Mouse (Mus musculus) hindbrain, embryonic 10.5 days (tissue): ENCODE measurements around the gene Vmn1r56. TPM values are rescaled to one million over a fixed set of nuclear protein-coding genes. Genes with fewer than 3 reads are reported as not detected.
"Not testable (repeated sequence)": the region's sequence is repeated elsewhere in the genome, so short reads cannot be mapped to it uniquely, and the experiment has no call there.

Experiments used
- DNase-seq: peaks from one replicate; pipeline ENCODE4 v3.0.0-alpha.2; 2017; ENCODE audit warnings: low spot score
- H3K27ac ChIP-seq: fragments of 300-500 bp; sonication (generic); 2 replicates; pipeline ENCODE4 v1.5.1; 2016; ENCODE audit warnings: mild to moderate bottlenecking, moderate library complexity
- H3K27me3 ChIP-seq: fragments of 300-500 bp; sonication (generic); 2 replicates; pipeline ENCODE4 v1.6.1; 2016; ENCODE audit warnings: mild to moderate bottlenecking; ENCODE audit not compliant: poor library complexity, insufficient read depth, severe bottlenecking
- H3K36me3 ChIP-seq: fragments of 300-500 bp; sonication (generic); 2 replicates; pipeline ENCODE4 v1.6.1; 2016; ENCODE audit warnings: mild to moderate bottlenecking, moderate library complexity
- H3K4me1 ChIP-seq: fragments of 300-500 bp; sonication (generic); replicated peaks from 2 replicates; pipeline ENCODE4 v1.6.1; 2016; ENCODE audit warnings: mild to moderate bottlenecking
- H3K4me3 ChIP-seq: fragments of 300-500 bp; sonication (generic); 2 replicates; pipeline ENCODE4 v1.5.1; 2016; ENCODE audit warnings: mild to moderate bottlenecking, moderate library complexity
- H3K9me3 ChIP-seq: fragments of 300-500 bp; sonication (generic); 2 replicates; pipeline ENCODE4 v1.6.1; 2016; ENCODE audit warnings: mild to moderate bottlenecking, moderate library complexity
- WGBS: fragments of 180-500 bp; shearing (Covaris S2); methylation state at CpG from one replicate; pipeline ENCODE4 v1.1.7; 2016; 5-methylcytosine and 5-hydroxymethylcytosine counted together
- polyA plus RNA-seq: library from polyadenylated mRNA; unstranded; fragments of >200 nt; fragmentation: Nextera tagmentation; extraction: Ambion mirVana; gene quantifications from 2 replicates; pipeline ENCODE4 v1.2.1, GENCODE M21; 2016

The Vmn1r56 gene
- polyA plus RNA-seq = not detected in 2 replicates

- H3K9me3 ChIP-seq = peaks cover 20% of the 10 kb centered on the region; the same call in 1 of the 2 replicates
- not testable (repeated sequence) for H3K36me3 ChIP-seq, H3K4me1 ChIP-seq, H3K27ac ChIP-seq, H3K27me3 ChIP-seq, DNase-seq, H3K4me3 ChIP-seq
These were observed at the start of gene Vmn1r56 for GRCm38 (mm10) chr7:5196647-5197046. Vmn1r56 (minus strand) TSS chr7:5196747.

- H3K27ac ChIP-seq, H3K4me3 ChIP-seq, H3K9me3 ChIP-seq, H3K36me3 ChIP-seq, H3K4me1 ChIP-seq, DNase-seq, H3K27me3 ChIP-seq: not testable (repeated sequence)
- WGBS = 65% methylated on average over 1 of the region's 1 CpGs
These were observed 21.6 kb upstream of the Vmn1r56 start, which contains the start of gene Vmn1r57 for GRCm38 (mm10) chr7:5218193-5218592. Vmn1r57 (plus strand) TSS chr7:5218493.

GRCm38 (mm10) chr7:5149570-5149969 is 47.0 kb downstream of the Vmn1r56 start, which contains the start of gene Vmn1r55:
Vmn1r55 (minus strand) TSS chr7:5149670.
- not testable (repeated sequence) for H3K36me3 ChIP-seq, H3K4me1 ChIP-seq, DNase-seq, H3K27ac ChIP-seq, H3K4me3 ChIP-seq, H3K9me3 ChIP-seq, H3K27me3 ChIP-seq

Other genes with a start within 250 kb of the Vmn1r56 start
- gene Sbk2, start 232.3 kb downstream of the Vmn1r56 start, polyA plus RNA-seq = not detected in 2 replicates
- gene Sbk3, start 225.6 kb downstream of the Vmn1r56 start, polyA plus RNA-seq = 0.10 TPM in 1 of 2 replicates, not detected in the other
- gene Zfp579, start 200.6 kb downstream of the Vmn1r56 start, polyA plus RNA-seq = 31.8 and 43.1 TPM in 2 replicates
- 9.7 and 9.9 TPM in 2 replicates for gene Zfp524, start 182.3 kb downstream of the Vmn1r56 start, polyA plus RNA-seq
- gene Fiz1, start 182.1 kb downstream of the Vmn1r56 start, polyA plus RNA-seq = 55.2 and 65.1 TPM in 2 replicates
- gene Gm44973, start 181.3 kb downstream of the Vmn1r56 start, polyA plus RNA-seq = 0.46 TPM in 1 of 2 replicates, not detected in the other
- gene Zfp865, start 176.4 kb downstream of the Vmn1r56 start, polyA plus RNA-seq = 6.5 and 9.0 TPM in 2 replicates
- 5.4 and 7.9 TPM in 2 replicates for gene Ccdc106, start 176.2 kb downstream of the Vmn1r56 start, polyA plus RNA-seq
- 0.34 TPM in 1 of 2 replicates, not detected in the other for gene 4632433K11Rik, start 162.6 kb downstream of the Vmn1r56 start, polyA plus RNA-seq
- gene Zfp784, start 158.3 kb downstream of the Vmn1r56 start, polyA plus RNA-seq = 3.3 and 3.9 TPM in 2 replicates
- gene Zfp580, start 145.2 kb downstream of the Vmn1r56 start, polyA plus RNA-seq = 37.7 and 53.4 TPM in 2 replicates
- 179 and 180 TPM in 2 replicates for gene U2af2, start 134.6 kb downstream of the Vmn1r56 start, polyA plus RNA-seq
- gene Epn1, start 116.5 kb downstream of the Vmn1r56 start, polyA plus RNA-seq = 61.3 and 76.8 TPM in 2 replicates
- gene Rfpl4, start 79.8 kb downstream of the Vmn1r56 start, polyA plus RNA-seq = not detected in 2 replicates
- 0.32 and 0.69 TPM in 2 replicates for gene Rasl2-9, start 70.8 kb downstream of the Vmn1r56 start, polyA plus RNA-seq
- gene Vmn1r55, start 47.1 kb downstream of the Vmn1r56 start, polyA plus RNA-seq = not detected in 2 replicates
- not detected in 2 replicates for gene Vmn1r57, start 21.7 kb upstream of the Vmn1r56 start, polyA plus RNA-seq
- gene Gm5065, start 153.8 kb upstream of the Vmn1r56 start, polyA plus RNA-seq = not detected in 2 replicates
- not detected in 2 replicates for gene Nlrp2, start 154.3 kb upstream of the Vmn1r56 start, polyA plus RNA-seq
- not detected in 2 replicates for gene Vmn1r58, start 216.6 kb upstream of the Vmn1r56 start, polyA plus RNA-seq